Mouse (Mus musculus) embryonic facial prominence, embryonic 11.5 days (tissue): ENCODE results near the gene Pard3b. TPM values are rescaled to one million over a fixed set of nuclear protein-coding genes. Genes with fewer than 3 reads are reported as not detected.

Experiments used
- ATAC-seq: fragments of 200-750 bp; cut with Nextera tagmentation; replicated peaks from 2 replicates; pipeline ENCODE4 v1.8.0; 2017; ENCODE audit warnings: low read depth; ENCODE audit not compliant: insufficient number of reproducible peaks, low FRiP score, low TSS enrichment
- DNase-seq: peaks from one replicate; pipeline ENCODE4 v3.0.0-alpha.2; 2015; ENCODE audit warnings: low spot score
- H3K27ac ChIP-seq: fragments of 300-500 bp; sonication (generic); replicated peaks from 2 replicates; pipeline ENCODE4 v1.5.1; 2014; ENCODE audit warnings: mild to moderate bottlenecking, low read depth, low read length, control low read depth
- H3K27me3 ChIP-seq: fragments of 300-500 bp; sonication (generic); 2 replicates; pipeline ENCODE4 v1.6.1; 2014; ENCODE audit warnings: mild to moderate bottlenecking, low read length, moderate library complexity, mixed read lengths; ENCODE audit not compliant: control insufficient read depth, insufficient read depth
- H3K36me3 ChIP-seq: fragments of 300-500 bp; sonication (generic); replicated peaks from 2 replicates; pipeline ENCODE4 v1.6.1; 2014; ENCODE audit warnings: low read depth, mild to moderate bottlenecking, low read length, moderate library complexity, mixed read lengths; ENCODE audit not compliant: control insufficient read depth, insufficient read depth
- H3K4me1 ChIP-seq: fragments of 300-500 bp; sonication (generic); 2 replicates; pipeline ENCODE4 v1.6.1; 2014; ENCODE audit warnings: low read length, mixed read lengths; ENCODE audit not compliant: control insufficient read depth, insufficient read depth
- H3K4me2 ChIP-seq: fragments of 300-500 bp; sonication (generic); 2 replicates; pipeline ENCODE4 v1.6.1; 2014; ENCODE audit warnings: low read depth, mild to moderate bottlenecking, control low read depth, low read length, moderate library complexity
- H3K4me3 ChIP-seq: fragments of 300-500 bp; sonication (generic); 2 replicates; pipeline ENCODE4 v1.5.1; 2014; ENCODE audit warnings: low read depth, low read length, control low read depth
- H3K9ac ChIP-seq: fragments of 300-500 bp; sonication (generic); replicated peaks from 2 replicates; pipeline ENCODE4 v1.6.1; 2014; ENCODE audit warnings: mild to moderate bottlenecking, control low read depth, low read length
- H3K9me3 ChIP-seq: fragments of 300-500 bp; sonication (generic); replicated peaks from 2 replicates; pipeline ENCODE4 v1.6.1; 2016; ENCODE audit warnings: mild to moderate bottlenecking, low read length, inconsistent platforms, mixed read lengths; ENCODE audit not compliant: control insufficient read depth
- WGBS: fragments of 180-500 bp; shearing (Covaris S2); extraction: QIAGEN DNeasy Blood & Tissue Kit; methylation state at CpG from one replicate; pipeline ENCODE4 v1.1.7; 2014; 5-methylcytosine and 5-hydroxymethylcytosine counted together
- polyA plus RNA-seq: library from polyadenylated mRNA; unstranded; fragments of >200 nt; fragmentation: Nextera tagmentation; extraction: Ambion mirVana; gene quantifications from 2 replicates; pipeline ENCODE4 v1.2.1, GENCODE M21; 2014

Gene Pard3b
- polyA plus RNA-seq, 1 experiment from 2014 or later = 7.7 TPM

- H3K4me2 ChIP-seq = no peak overlapping the region
- H3K9me3 ChIP-seq = no peaks in the 10 kb centered on the region
- H3K27ac ChIP-seq = no peak overlapping the region
- H3K4me1 ChIP-seq = no peaks in the 10 kb centered on the region
- ATAC-seq = no peak
- no peak overlapping the region for H3K4me3 ChIP-seq
- WGBS = 54% methylated on average over 2 of the region's 2 CpGs
- no peaks in the 10 kb centered on the region for H3K27me3 ChIP-seq
- no peaks in the 10 kb centered on the region for H3K36me3 ChIP-seq
- DNase-seq = no peak
- no peak overlapping the region for H3K9ac ChIP-seq
These were observed 274.3 kb downstream of the Pard3b start for GRCm38 (mm10) chr1:61912931-61913330.

DNA sequence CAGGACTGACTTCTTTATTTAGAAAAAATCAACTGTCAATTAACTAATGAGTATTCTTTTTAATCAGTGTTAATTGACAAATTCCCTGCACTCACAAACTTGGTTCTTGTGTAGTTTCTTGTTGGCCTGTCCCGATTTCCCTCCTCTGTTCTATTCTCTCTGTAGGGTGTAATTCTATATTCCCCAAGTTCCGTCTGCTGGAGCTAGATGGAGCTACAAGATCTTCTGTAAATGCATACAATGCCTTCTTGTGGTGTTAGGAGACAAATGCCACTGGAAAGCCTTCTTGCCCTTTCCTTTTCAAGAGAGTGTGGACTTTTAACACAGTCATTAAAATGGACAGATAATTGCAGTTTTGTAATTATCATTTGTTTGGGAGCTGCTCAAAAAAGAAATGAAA lies 286.3 kb downstream of the Pard3b start:
- Histone ChIP-seq H3K4me3 (no peak overlapping the region), H3K27me3 (no peaks in the 10 kb centered on the region), H3K9ac (no peak overlapping the region), H3K27ac (no peak overlapping the region), H3K36me3 (no peaks in the 10 kb centered on the region), H3K4me2 (no peak overlapping the region), H3K4me1 (no peaks in the 10 kb centered on the region), H3K9me3 (no peaks in the 10 kb centered on the region)
- ATAC-seq = no peak
- peak; percentile 78 for DNase-seq
- 8% methylated on average over 2 of the region's 2 CpGs for WGBS

DNA sequence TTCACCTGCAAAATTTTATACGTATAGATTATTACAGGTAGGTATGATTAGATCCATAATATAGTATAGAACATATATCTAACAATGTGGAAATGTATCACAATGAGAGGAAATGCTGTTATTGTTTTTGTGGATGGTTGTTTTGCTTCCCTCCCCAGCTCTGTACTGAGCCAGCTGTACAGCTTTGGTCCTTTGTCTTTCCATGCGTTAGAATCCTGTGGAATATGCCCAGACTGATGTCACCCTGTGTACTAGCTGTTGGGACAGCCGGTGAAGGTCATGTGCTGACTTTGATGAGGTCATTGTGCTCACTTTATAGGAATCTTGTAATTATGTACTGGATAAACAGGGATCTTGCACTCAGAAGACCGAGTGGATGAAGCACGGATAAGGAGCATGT lies 286.9 kb downstream of the Pard3b start:
- Histone ChIP-seq H3K27me3 (no peaks in the 10 kb centered on the region), H3K9ac (no peak overlapping the region), H3K27ac (no peak overlapping the region), H3K9me3 (no peaks in the 10 kb centered on the region), H3K36me3 (no peaks in the 10 kb centered on the region), H3K4me2 (no peak overlapping the region), H3K4me3 (no peak overlapping the region), H3K4me1 (no peaks in the 10 kb centered on the region)
- ATAC-seq = no peak
- WGBS = 60% methylated on average over 5 of the region's 5 CpGs
- DNase-seq = no peak

GRCm38 (mm10) chr1:61928131-61928761 lies 289.6 kb downstream of the Pard3b start:
- no peaks in the 10 kb centered on the region for H3K27me3 ChIP-seq
- no peak overlapping the region for H3K27ac ChIP-seq
- ATAC-seq (no peak), DNase-seq (no peak)
- H3K9me3 ChIP-seq = no peaks in the 10 kb centered on the region
- 55% methylated on average over 7 of the region's 7 CpGs for WGBS
- H3K4me2 ChIP-seq = no peak overlapping the region
- H3K9ac ChIP-seq = no peak overlapping the region
- H3K36me3 ChIP-seq = no peaks in the 10 kb centered on the region
- no peak overlapping the region for H3K4me3 ChIP-seq
- no peaks in the 10 kb centered on the region for H3K4me1 ChIP-seq

- no peak overlapping the region for H3K4me2 ChIP-seq
- no peaks in the 10 kb centered on the region for H3K27me3 ChIP-seq
- WGBS = 86% methylated on average over 2 of the region's 2 CpGs
- DNase-seq = no peak
- no peak for ATAC-seq
- no peaks in the 10 kb centered on the region for H3K9me3 ChIP-seq
- H3K4me3 ChIP-seq = no peak overlapping the region
- H3K9ac ChIP-seq = no peak overlapping the region
- H3K27ac ChIP-seq = no peak overlapping the region
- H3K4me1 ChIP-seq = no peaks in the 10 kb centered on the region
- no peaks in the 10 kb centered on the region for H3K36me3 ChIP-seq
These were observed 294.9 kb downstream of the Pard3b start for GRCm38 (mm10) chr1:61933574-61933973.

- WGBS = 66% methylated on average over 4 of the region's 4 CpGs
- no peaks in the 10 kb centered on the region for H3K36me3 ChIP-seq
- no peak overlapping the region for H3K9ac ChIP-seq
- no peaks in the 10 kb centered on the region for H3K4me1 ChIP-seq
- no peak overlapping the region for H3K27ac ChIP-seq
- DNase-seq = no peak
- H3K27me3 ChIP-seq = no peaks in the 10 kb centered on the region
- H3K4me3 ChIP-seq = no peak overlapping the region
- no peak for ATAC-seq
- H3K9me3 ChIP-seq = no peaks in the 10 kb centered on the region
- H3K4me2 ChIP-seq = no peak overlapping the region
These were observed 296.1 kb downstream of the Pard3b start for GRCm38 (mm10) chr1:61934760-61935159.

GRCm38 (mm10) chr1:61939882-61940281 lies 301.3 kb downstream of the Pard3b start:
- no peaks in the 10 kb centered on the region for H3K4me1 ChIP-seq
- DNase-seq (no peak), ATAC-seq (no peak)
- no peak overlapping the region for H3K27ac ChIP-seq
- H3K36me3 ChIP-seq = no peaks in the 10 kb centered on the region
- no peaks in the 10 kb centered on the region for H3K9me3 ChIP-seq
- 83% methylated on average over 10 of the region's 10 CpGs for WGBS
- no peaks in the 10 kb centered on the region for H3K27me3 ChIP-seq
- H3K4me3 ChIP-seq = no peak overlapping the region
- no peak overlapping the region for H3K4me2 ChIP-seq
- no peak overlapping the region for H3K9ac ChIP-seq

- DNase-seq = no peak
- H3K27me3 ChIP-seq = no peaks in the 10 kb centered on the region
- H3K9me3 ChIP-seq = no peaks in the 10 kb centered on the region
- H3K9ac ChIP-seq = no peak overlapping the region
- no peak overlapping the region for H3K4me2 ChIP-seq
- H3K4me3 ChIP-seq = no peak overlapping the region
- 90% methylated on average over 9 of the region's 9 CpGs for WGBS
- H3K36me3 ChIP-seq = no peaks in the 10 kb centered on the region
- ATAC-seq = no peak
- H3K4me1 ChIP-seq = no peaks in the 10 kb centered on the region
- H3K27ac ChIP-seq = no peak overlapping the region
These were observed 322.9 kb downstream of the Pard3b start for GRCm38 (mm10) chr1:61961533-61961932.
